Mouse (Mus musculus): ENCODE measurements around the gene Wnt10b. TPM values are rescaled to one million over a fixed set of nuclear protein-coding genes. Genes with fewer than 3 reads are reported as not detected.

Wnt10b gene
- polyA plus RNA-seq, 1 experiment from 2014 or later, result 2.3 TPM

GRCm38 (mm10) chr15:98722191-98722590, 55.8 kb downstream of the Wnt10b start:
- 79% methylated on average over 8 of the region's 8 CpGs for WGBS
- H3K9ac ChIP-seq (replicated peaks; ENCODE audit: low read length), result no peak overlapping the region

More at GRCm38 (mm10) chr15:98722191-98722590, 55.8 kb downstream of the Wnt10b start:
- ATAC-seq (replicated peaks; ENCODE audit: insufficient number of reproducible peaks, low FRiP score, low TSS enrichment, low read depth), result no peak
- Histone ChIP-seq H3K27me3 (ENCODE audit: control insufficient read depth, insufficient read depth, low read length) (no peaks in the 10 kb centered on the region), H3K36me3 (replicated peaks; ENCODE audit: control insufficient read depth, insufficient read depth, low read depth, low read length) (no peaks in the 10 kb centered on the region), H3K4me3 (ENCODE audit: low read depth, low read length) (no peak overlapping the region), H3K9me3 (replicated peaks; ENCODE audit: control insufficient read depth, low read length) (no peaks in the 10 kb centered on the region), H3K4me2 (ENCODE audit: low read depth, low read length) (no peak overlapping the region), H3K27ac (replicated peaks; ENCODE audit: low read depth, low read length) (no peak overlapping the region), H3K4me1 (ENCODE audit: control insufficient read depth, insufficient read depth, low read length) (peaks cover 4% of the 10 kb centered on the region; the same call in 1 of the 2 replicates)
- DNase-seq (ENCODE audit: low spot score), result no peak

Other genes with a start within 250 kb of the Wnt10b start
- gene Kansl2, start 243.9 kb downstream of the Wnt10b start, polyA plus RNA-seq (2014; fragmentation: Nextera tagmentation; extraction: Ambion mirVana), result 145 and 153 TPM in 2 replicates
- 61.4 and 61.8 TPM in 2 replicates for gene Ccnt1, start 207.2 kb downstream of the Wnt10b start, polyA plus RNA-seq (2014; fragmentation: Nextera tagmentation; extraction: Ambion mirVana)
- not detected in 2 replicates for gene 4930415O20Rik, start 207.1 kb downstream of the Wnt10b start, polyA plus RNA-seq (2014; fragmentation: Nextera tagmentation; extraction: Ambion mirVana)
- 8.4 and 10.4 TPM in 2 replicates for gene Adcy6, start 168.1 kb downstream of the Wnt10b start, polyA plus RNA-seq (2014; fragmentation: Nextera tagmentation; extraction: Ambion mirVana)
- 32.3 and 33.4 TPM in 2 replicates for gene Cacnb3, start 147.3 kb downstream of the Wnt10b start, polyA plus RNA-seq (2014; fragmentation: Nextera tagmentation; extraction: Ambion mirVana)
- gene Ddx23, start 115.3 kb downstream of the Wnt10b start, polyA plus RNA-seq (2014; fragmentation: Nextera tagmentation; extraction: Ambion mirVana), result 20.8 and 22.0 TPM in 2 replicates
- 0.63 and 0.92 TPM in 2 replicates for gene Rnd1, start 100.7 kb downstream of the Wnt10b start, polyA plus RNA-seq (2014; fragmentation: Nextera tagmentation; extraction: Ambion mirVana)
- 1.3 TPM in 2 replicates for gene Ccdc65, start 69.9 kb downstream of the Wnt10b start, polyA plus RNA-seq (2014; fragmentation: Nextera tagmentation; extraction: Ambion mirVana)
- 18.9 and 21.0 TPM in 2 replicates for gene Fkbp11, start 50.0 kb downstream of the Wnt10b start, polyA plus RNA-seq (2014; fragmentation: Nextera tagmentation; extraction: Ambion mirVana)
- gene Arf3, start 14.9 kb downstream of the Wnt10b start, polyA plus RNA-seq (2014; fragmentation: Nextera tagmentation; extraction: Ambion mirVana), result 24.5 and 28.7 TPM in 2 replicates
- 0.28 and 0.33 TPM in 2 replicates for gene Wnt1, start 11.7 kb upstream of the Wnt10b start, polyA plus RNA-seq (2014; fragmentation: Nextera tagmentation; extraction: Ambion mirVana)
- gene Ddn, start 31.3 kb upstream of the Wnt10b start, polyA plus RNA-seq (2014; fragmentation: Nextera tagmentation; extraction: Ambion mirVana), result 0.26 and 0.27 TPM in 2 replicates
- 69.8 and 73.1 TPM in 2 replicates for gene Prkag1, start 53.4 kb upstream of the Wnt10b start, polyA plus RNA-seq (2014; fragmentation: Nextera tagmentation; extraction: Ambion mirVana)
- 11.6 and 12.0 TPM in 2 replicates for gene Kmt2d, start 93.1 kb upstream of the Wnt10b start, polyA plus RNA-seq (2014; fragmentation: Nextera tagmentation; extraction: Ambion mirVana)
- gene Rhebl1, start 116.4 kb upstream of the Wnt10b start, polyA plus RNA-seq (2014; fragmentation: Nextera tagmentation; extraction: Ambion mirVana), result 16.7 and 17.0 TPM in 2 replicates
- gene Dhh, start 120.4 kb upstream of the Wnt10b start, polyA plus RNA-seq (2014; fragmentation: Nextera tagmentation; extraction: Ambion mirVana), result 0.76 and 1.3 TPM in 2 replicates
- 3.9 and 7.1 TPM in 2 replicates for gene Lmbr1l, start 140.1 kb upstream of the Wnt10b start, polyA plus RNA-seq (2014; fragmentation: Nextera tagmentation; extraction: Ambion mirVana)
- gene Tuba1b, start 156.4 kb upstream of the Wnt10b start, polyA plus RNA-seq (2014; fragmentation: Nextera tagmentation; extraction: Ambion mirVana), result 2,291 and 2,381 TPM in 2 replicates
- not detected in 2 replicates for gene Gm49450, start 175.4 kb upstream of the Wnt10b start, polyA plus RNA-seq (2014; fragmentation: Nextera tagmentation; extraction: Ambion mirVana)
- gene Tuba1a, start 175.6 kb upstream of the Wnt10b start, polyA plus RNA-seq (2014; fragmentation: Nextera tagmentation; extraction: Ambion mirVana), result 3,177 and 3,658 TPM in 2 replicates